Mouse (Mus musculus) left cerebral cortex, adult 2 months (tissue): ENCODE measurements around the gene Il22ra2. TPM values are rescaled to one million over a fixed set of nuclear protein-coding genes. Genes with fewer than 3 reads are reported as not detected.

Experiments used
- DNase-seq, 2 experiments: peaks; one replicate each; pipeline ENCODE4 v3.0.0; 2021 to 2022; ENCODE audit warnings: low spot score in 2 of 2, mixed read lengths in 1 of 2; ENCODE audit errors: extremely low spot score in 1 of 2
- H3K27ac ChIP-seq: fragments of 200-600 bp; 2 replicates; pipeline ENCODE4 v1.8.1; 2022
- H3K4me3 ChIP-seq: fragments of 200-600 bp; 2 replicates; pipeline ENCODE4 v1.8.1; 2022
- CTCF ChIP-seq: fragments of 200-600 bp; IDR thresholded peaks from 2 replicates; pipeline ENCODE4 v1.8.1; 2022; ENCODE audit warnings: antibody characterized with exemption, mild to moderate bottlenecking, moderate library complexity
- intact Hi-C: fragments of 180-260 bp; cut with DNase I; formaldehyde crosslinking; loops from one replicate; pipeline ENCODE4 v1.15.1; 2025
- total RNA-seq, 2 experiments: library from RNA; stranded (reverse); gene quantifications; 2 replicates each; pipeline ENCODE4 v1.2.3; 2021

The Il22ra2 gene
- total RNA-seq, 2 experiments from 2014 or later = not detected

GRCm38 (mm10) chr10:19609125-19609524 is 12.7 kb upstream of the Il22ra2 start:
- intact Hi-C loops = no loop called here
- TF ChIP-seq CTCF = no peak
- no peak for DNase-seq
- Histone ChIP-seq H3K4me3 (no peak overlapping the region), H3K27ac (no peak overlapping the region)

- DNase-seq = no peak
- intact Hi-C loops = no loop called here
- TF ChIP-seq CTCF = no peak
Observed at GRCm38 (mm10) chr10:19611616-19612015, 10.2 kb upstream of the Il22ra2 start.

GRCm38 (mm10) chr10:19613111-19613753 is 8.6 kb upstream of the Il22ra2 start:
- no peak overlapping the region for H3K27ac ChIP-seq
- no peak overlapping the region for H3K4me3 ChIP-seq
- no peak for DNase-seq
- intact Hi-C loops = no loop called here
- TF ChIP-seq CTCF = no peak

More at GRCm38 (mm10) chr10:19611616-19612015, 10.2 kb upstream of the Il22ra2 start:
- no peak overlapping the region for H3K27ac ChIP-seq
- H3K4me3 ChIP-seq = no peak overlapping the region

- no peak overlapping the region for H3K4me3 ChIP-seq
- no peak overlapping the region for H3K27ac ChIP-seq
Observed at GRCm38 (mm10) chr10:19619736-19620135, 2.1 kb upstream of the Il22ra2 start.

GRCm38 (mm10) chr10:19624617-19625016 is 2.8 kb downstream of the Il22ra2 start:
- Histone ChIP-seq H3K4me3 (no peak overlapping the region), H3K27ac (no peak overlapping the region)
- intact Hi-C loops = no loop called here
- TF ChIP-seq CTCF = no peak
- DNase-seq = no peak

More at GRCm38 (mm10) chr10:19619736-19620135, 2.1 kb upstream of the Il22ra2 start:
- intact Hi-C loops = no loop called here
- no peak for DNase-seq
- no peak for TF ChIP-seq CTCF

- no peak overlapping the region for H3K4me3 ChIP-seq
- intact Hi-C loops = no loop called here
- DNase-seq = no peak
- no peak overlapping the region for H3K27ac ChIP-seq
- TF ChIP-seq CTCF = no peak
Observed at GRCm38 (mm10) chr10:19627342-19627741, 5.5 kb downstream of the Il22ra2 start.

- DNase-seq = no peak
- intact Hi-C loops = no loop called here
- H3K27ac ChIP-seq = no peak overlapping the region
- TF ChIP-seq CTCF = no peak
- H3K4me3 ChIP-seq = no peak overlapping the region
Observed at GRCm38 (mm10) chr10:19627748-19628147, 6.0 kb downstream of the Il22ra2 start.

GRCm38 (mm10) chr10:19631616-19632195 is 9.9 kb downstream of the Il22ra2 start:
- no peak for DNase-seq
- no peak overlapping the region for H3K27ac ChIP-seq
- intact Hi-C loops = no loop called here
- no peak for TF ChIP-seq CTCF
- H3K4me3 ChIP-seq = no peak overlapping the region

GRCm38 (mm10) chr10:19638851-19639250 is 17.1 kb downstream of the Il22ra2 start:
- DNase-seq = no peak
- TF ChIP-seq CTCF = no peak
- no peak overlapping the region for H3K27ac ChIP-seq
- intact Hi-C loops = no loop called here
- H3K4me3 ChIP-seq = no peak overlapping the region

- TF ChIP-seq CTCF = no peak
- H3K27ac ChIP-seq = no peak overlapping the region
- intact Hi-C loops = no loop called here
- no peak for DNase-seq
- H3K4me3 ChIP-seq = no peak overlapping the region
Observed at GRCm38 (mm10) chr10:19639630-19640029, 17.8 kb downstream of the Il22ra2 start.

GRCm38 (mm10) chr10:19645119-19645518 is 23.3 kb downstream of the Il22ra2 start:
- Histone ChIP-seq H3K4me3 (no peak overlapping the region), H3K27ac (no peak overlapping the region)
- intact Hi-C loops = no loop called here
- DNase-seq = no peak
- TF ChIP-seq CTCF = no peak

GRCm38 (mm10) chr10:19657426-19657825 is 35.6 kb downstream of the Il22ra2 start:
- H3K4me3 ChIP-seq = no peak overlapping the region
- no peak for DNase-seq
- intact Hi-C loops = no loop called here
- TF ChIP-seq CTCF = no peak
- no peak overlapping the region for H3K27ac ChIP-seq

- no peak for TF ChIP-seq CTCF
- no peak for DNase-seq
- Histone ChIP-seq H3K27ac (no peak overlapping the region), H3K4me3 (no peak overlapping the region)
- intact Hi-C loops = no loop called here
Observed at GRCm38 (mm10) chr10:19659953-19660352, 38.2 kb downstream of the Il22ra2 start.
